Mouse (Mus musculus) central nervous system, embryonic 14 days (tissue): ENCODE results near the gene Gm8369. TPM values are rescaled to one million over a fixed set of nuclear protein-coding genes. Genes with fewer than 3 reads are reported as not detected.

Experiments
- polyA plus RNA-seq: library from polyadenylated mRNA; depleted of rRNA; stranded (reverse); fragments of >200 nt; gene quantifications from 2 replicates; pipeline ENCODE4 v1.2.3, GENCODE M21; 2012; rRNA removed

Gm8369 gene
- polyA plus RNA-seq = 0.09 and 0.10 TPM in 2 replicates

GRCm38 (mm10) chr19:11485746-11486145 lies at the start of gene Gm8369:
Gm8369 (plus strand) TSS chr19:11485938.

DNA sequence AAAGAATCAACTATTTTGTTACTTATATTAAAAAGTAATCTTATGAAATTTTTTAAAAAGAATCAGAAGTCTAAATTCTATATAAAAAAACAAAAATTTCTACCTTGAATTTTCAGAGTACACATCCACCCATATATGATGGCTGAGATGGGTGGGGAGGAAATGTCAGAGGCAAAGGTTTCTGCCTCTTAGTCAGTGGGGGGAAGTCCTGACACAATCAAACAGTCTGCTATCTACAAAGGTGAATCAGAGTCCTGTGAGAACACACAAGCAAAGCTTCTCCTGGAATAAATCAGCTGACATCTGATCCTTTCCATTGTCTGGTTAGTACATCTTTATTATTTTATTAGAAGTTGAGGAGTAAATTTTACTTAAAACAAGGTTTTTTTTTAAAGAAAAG lies 42.4 kb upstream of the Gm8369 start, which contains the start of gene Ms4a4b:
TSS of gene Ms4a4b (plus strand) at position 216 of the 400 bp plus-strand sequence.

GRCm38 (mm10) chr19:11469215-11469614 lies 16.5 kb upstream of the Gm8369 start, which contains the start of gene Ms4a6c:
Ms4a6c (plus strand) TSS chr19:11469366.

DNA sequence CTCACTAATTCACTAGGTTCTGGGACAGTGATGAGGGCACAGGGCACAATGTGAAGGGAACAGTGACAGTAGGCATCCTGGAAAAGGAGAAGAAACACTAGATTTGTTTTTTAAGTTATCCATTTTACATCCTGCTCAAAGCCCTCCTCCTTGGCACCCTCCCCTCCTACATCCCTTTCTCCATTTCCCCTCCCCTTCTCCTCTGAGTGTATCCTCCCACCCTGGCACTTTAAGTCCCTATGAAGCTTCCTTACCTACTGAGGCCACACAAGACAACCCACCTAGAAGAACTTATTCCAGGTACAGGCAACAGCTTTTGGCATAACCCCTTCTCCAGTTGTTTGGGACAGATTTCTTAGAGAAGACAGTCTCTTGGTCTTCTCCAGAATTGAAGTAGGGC lies 30.5 kb downstream of the Gm8369 start, which contains the start of gene Ms4a6b:
TSS of gene Ms4a6b (plus strand) at position 267 of the 400 bp plus-strand sequence.

GRCm38 (mm10) chr19:11536593-11536992 lies 50.9 kb downstream of the Gm8369 start, which contains the start of gene Ms4a4d:
Ms4a4d (plus strand) TSS chr19:11536801.

Other genes with a start within 250 kb of the Gm8369 start
- not detected in 2 replicates for gene Ms4a1, start 219.7 kb upstream of the Gm8369 start, polyA plus RNA-seq
- gene Ms4a5, start 202.1 kb upstream of the Gm8369 start, polyA plus RNA-seq = not detected in 2 replicates
- gene Ms4a14, start 171.5 kb upstream of the Gm8369 start, polyA plus RNA-seq = 0.16 TPM in 2 replicates
- 1.6 and 2.2 TPM in 2 replicates for gene Ms4a7, start 149.8 kb upstream of the Gm8369 start, polyA plus RNA-seq
- gene Ms4a4a, start 110.4 kb upstream of the Gm8369 start, polyA plus RNA-seq = 0.41 TPM in 2 replicates
- 0.47 and 0.85 TPM in 2 replicates for gene Ms4a4c, start 81.2 kb upstream of the Gm8369 start, polyA plus RNA-seq
- 0.14 TPM in 2 replicates for gene Ms4a4b, start 42.4 kb upstream of the Gm8369 start, polyA plus RNA-seq
- 4.0 and 4.7 TPM in 2 replicates for gene Ms4a6c, start 16.6 kb upstream of the Gm8369 start, polyA plus RNA-seq
- gene Ms4a6b, start 30.6 kb downstream of the Gm8369 start, polyA plus RNA-seq = 3.5 and 3.6 TPM in 2 replicates
- 0.06 and 0.20 TPM in 2 replicates for gene Ms4a4d, start 50.9 kb downstream of the Gm8369 start, polyA plus RNA-seq
- 3.3 and 4.4 TPM in 2 replicates for gene Ms4a6d, start 118.9 kb downstream of the Gm8369 start, polyA plus RNA-seq
- gene Ms4a2, start 137.8 kb downstream of the Gm8369 start, polyA plus RNA-seq = 0.05 and 0.15 TPM in 2 replicates
- 0.14 and 0.24 TPM in 2 replicates for gene Ms4a3, start 154.9 kb downstream of the Gm8369 start, polyA plus RNA-seq
- gene Oosp2, start 174.6 kb downstream of the Gm8369 start, polyA plus RNA-seq = not detected in 2 replicates
- gene Oosp1, start 205.2 kb downstream of the Gm8369 start, polyA plus RNA-seq = not detected in 2 replicates
- not detected in 2 replicates for gene Oosp3, start 211.1 kb downstream of the Gm8369 start, polyA plus RNA-seq